ENCODE assay signal across 19 mouse cellular contexts in the genomic region with DNA sequence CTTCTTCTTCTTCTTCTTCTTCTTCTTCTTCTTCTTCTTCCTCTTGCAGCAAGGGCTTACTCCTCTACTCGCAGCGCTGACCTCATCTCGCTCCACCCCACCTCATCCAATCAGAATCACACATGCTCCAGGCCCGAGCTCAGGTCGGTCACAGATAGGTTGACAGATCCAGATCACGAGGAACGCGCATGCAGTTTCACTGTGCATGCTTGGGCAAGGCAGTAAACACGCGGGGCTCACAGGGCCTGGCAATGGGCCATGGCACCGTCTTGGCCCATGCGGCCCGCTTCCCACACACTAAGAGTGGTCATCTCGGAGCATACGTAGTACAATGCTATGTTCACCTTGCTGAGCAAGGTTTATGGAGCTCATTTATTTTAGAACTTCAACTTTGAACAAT. TPM values are rescaled to one million over a fixed set of nuclear protein-coding genes. Genes with fewer than 3 reads are reported as not detected.
"Had no signal": no experiment of that assay in that cellular context is flagged by ENCODE, and none has a peak within 500 bp of the region (broad histone marks: within the 10 kb centered on the region; RNA-seq: fewer than 3 reads in every experiment).

No protein-coding gene starts in this region.

- H3K9ac ChIP-seq: neural tube, embryonic 12.5 days; neural tube, embryonic 13.5 days; neural tube, embryonic 15.5 days; stomach, embryonic 15.5 days had no signal

- H3K9me3 ChIP-seq: neural tube, embryonic 15.5 days; stomach, embryonic 15.5 days had no signal

- DNase-seq: retina, postnatal 1 day; right cerebral cortex, adult 18-20 months; right cerebral cortex, postnatal 14 days; right cerebral cortex, postnatal 25 days; right cerebral cortex, postnatal 4 days; spleen, adult 18-20 months; thymus, adult 18-20 months; thymus, adult 2 months; thymus, postnatal 14 days; thymus, postnatal 25 days; thymus, postnatal 36 days; thymus, postnatal 4 days had no signal

- H3K4me2 ChIP-seq: neural tube, embryonic 12.5 days; neural tube, embryonic 13.5 days; neural tube, embryonic 15.5 days; stomach, embryonic 15.5 days had no signal

- H3K27ac ChIP-seq: neural tube, embryonic 12.5 days; neural tube, embryonic 13.5 days; neural tube, embryonic 15.5 days; stomach, embryonic 15.5 days; stomach, postnatal 0 days had no signal

- H3K36me3 ChIP-seq: neural tube, embryonic 12.5 days; neural tube, embryonic 13.5 days; neural tube, embryonic 15.5 days; stomach, embryonic 15.5 days had no signal

- H3K27me3 ChIP-seq: neural tube, embryonic 12.5 days; neural tube, embryonic 13.5 days; neural tube, embryonic 15.5 days; stomach, embryonic 15.5 days had no signal

- H3K4me3 ChIP-seq: neural tube, embryonic 12.5 days; neural tube, embryonic 13.5 days; neural tube, embryonic 15.5 days; stomach, embryonic 15.5 days had no signal

RNA-seq across cellular contexts. Expression of a gene that starts 39.9 kb away (rescaled TPM):
- total RNA-seq: neutrophil, adult 5-6 weeks had no signal
- polyA plus RNA-seq: small intestine, adult 2 months had no signal
